Mouse (Mus musculus) neural tube, embryonic 10.5 days (tissue): ENCODE data around the gene Ulbp1.
"Not testable (repeated sequence)": the region's sequence is repeated elsewhere in the genome, so short reads cannot be mapped to it uniquely, and the experiment has no call there.

Experiments
- DNase-seq: peaks from one replicate; pipeline ENCODE4 v3.0.0-alpha.2; 2017; ENCODE audit warnings: low spot score; ENCODE audit errors: extremely low spot score

Gene Ulbp1

DNA sequence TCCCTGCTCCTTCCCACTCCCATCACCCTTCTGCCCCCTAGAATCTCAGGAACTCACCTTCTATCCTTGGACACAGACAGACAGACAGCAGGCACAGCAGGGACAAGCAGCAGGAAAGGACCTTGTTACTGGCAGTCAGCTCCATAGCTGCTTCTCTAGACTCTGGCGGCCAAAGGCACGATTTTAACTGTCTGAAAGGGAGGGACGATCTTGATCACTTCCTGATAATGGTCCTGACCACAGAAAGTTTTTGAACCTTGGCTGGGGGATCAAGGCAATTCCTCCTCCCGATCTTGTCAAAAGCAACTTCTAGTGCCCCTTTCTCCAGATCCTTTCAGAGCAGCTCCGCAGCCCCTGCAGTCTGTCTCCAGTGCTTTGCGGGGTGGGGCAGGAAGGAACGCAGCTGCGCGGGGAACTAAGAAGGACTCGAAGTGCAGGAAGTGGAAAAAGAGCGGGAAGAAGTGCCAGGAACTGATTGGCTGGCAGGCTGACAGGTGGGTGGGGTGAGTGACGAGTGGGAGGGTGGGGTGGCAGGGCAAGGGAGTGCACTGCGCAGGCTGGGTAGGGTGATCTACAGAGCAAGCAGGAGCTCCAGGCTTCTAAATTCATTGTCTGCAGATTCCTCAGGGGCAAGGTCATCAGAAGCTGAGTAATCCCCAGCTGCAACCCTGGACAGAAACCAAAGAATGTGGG lies at the start of gene Ulbp1:
Ulbp1 (minus strand) TSS at position 442 of the 693 bp plus-strand sequence.
- no peak for DNase-seq

DNA sequence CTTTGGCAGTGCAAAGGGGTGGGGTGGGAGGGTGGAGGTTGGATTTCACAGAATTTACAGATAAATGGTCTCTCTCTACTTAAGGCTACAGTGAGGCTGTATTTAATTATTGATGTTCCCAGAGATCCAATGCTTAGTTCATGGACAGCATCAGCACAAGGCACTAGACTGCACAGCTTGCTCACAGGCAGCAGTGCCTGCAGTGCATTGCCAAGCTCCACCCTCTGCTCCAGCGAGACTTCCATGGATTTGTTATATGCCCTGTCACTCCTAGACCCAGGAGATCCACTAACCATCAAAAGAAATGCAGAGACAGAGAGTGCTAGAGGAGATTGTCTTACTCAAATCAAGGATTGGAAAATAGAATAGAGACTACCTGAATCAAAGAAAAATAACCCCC lies 24.7 kb upstream of the Ulbp1 start:
- not testable (repeated sequence) for DNase-seq

DNA sequence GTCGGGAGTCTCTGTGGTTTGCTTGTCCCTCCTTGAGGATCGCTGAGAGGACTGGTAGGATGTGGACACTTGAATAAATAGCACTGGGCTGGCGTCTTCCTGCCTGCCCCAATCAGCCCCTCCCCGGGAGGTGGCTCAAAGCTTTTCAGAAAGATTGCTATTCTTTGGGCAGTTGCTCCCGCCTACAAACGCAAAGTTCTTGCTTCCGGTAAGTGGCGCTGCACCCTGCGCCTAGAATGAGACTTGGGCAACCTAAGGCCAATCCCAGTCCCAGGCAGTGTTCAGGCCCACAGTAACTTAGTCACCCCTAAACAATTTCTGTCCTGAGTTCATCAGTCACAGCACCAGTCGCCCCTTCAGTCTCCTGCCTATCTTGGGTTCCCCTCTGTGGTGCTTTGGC lies 18.9 kb upstream of the Ulbp1 start:
- not testable (repeated sequence) for DNase-seq

DNA sequence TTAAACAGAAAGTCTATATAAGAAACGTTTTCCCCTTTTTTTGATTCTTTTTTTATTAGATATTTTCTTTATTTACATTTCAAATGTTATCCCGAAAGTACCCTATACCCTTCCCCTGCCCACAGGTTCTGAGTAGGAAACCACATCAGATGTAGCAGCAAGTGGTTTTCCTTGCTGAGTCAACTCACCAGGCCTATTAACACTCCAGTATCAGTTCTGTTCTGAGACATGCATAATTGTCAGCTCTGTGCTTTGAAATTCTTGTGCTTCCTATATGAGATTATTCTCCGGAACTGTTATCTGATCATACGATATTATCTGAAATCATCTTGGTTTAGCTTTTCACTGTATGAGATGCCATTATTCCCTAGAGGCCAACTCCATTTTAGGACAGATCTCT lies 10.2 kb upstream of the Ulbp1 start:
- DNase-seq: no peak

DNA sequence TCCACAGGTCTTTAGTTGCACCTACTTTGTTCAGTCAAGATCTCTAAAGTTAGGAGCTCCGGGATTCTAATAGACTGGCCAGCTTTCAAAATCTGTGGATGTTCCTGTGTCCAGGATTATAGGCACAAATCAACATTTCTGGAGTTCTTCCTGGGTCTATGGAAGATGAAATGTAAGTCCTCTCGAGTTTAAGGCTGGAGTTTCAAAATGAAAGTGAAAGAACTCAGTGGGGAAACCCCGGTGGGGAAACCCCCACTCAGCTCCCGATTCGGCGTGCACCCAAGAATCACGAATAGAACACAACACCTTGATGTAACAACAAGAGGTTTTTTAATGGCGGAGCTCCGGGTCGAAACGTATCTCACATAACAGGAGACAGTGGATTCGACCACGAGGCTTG lies 787 bp upstream of the Ulbp1 start:
- DNase-seq: not testable (repeated sequence)

DNA sequence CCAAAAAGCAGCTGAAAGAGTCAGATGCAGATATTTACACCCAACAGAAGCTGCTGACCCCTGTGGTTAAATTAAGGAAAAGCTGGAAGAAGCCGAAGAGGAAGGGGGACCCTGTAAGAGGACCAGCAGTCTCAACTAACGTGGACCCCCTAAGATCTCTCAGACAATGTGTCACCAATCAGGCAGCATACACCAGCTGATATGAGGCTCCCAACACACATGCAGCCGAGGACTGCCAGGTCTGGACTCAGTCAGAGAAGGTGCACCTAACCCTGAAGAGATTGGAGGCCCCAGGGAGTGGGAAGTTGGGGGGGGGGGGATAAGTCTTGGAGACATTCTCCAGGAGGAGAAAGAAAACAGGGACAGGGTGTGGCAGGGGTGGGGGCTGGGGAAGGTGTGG lies 1.8 kb downstream of the Ulbp1 start:
- no peak for DNase-seq

DNA sequence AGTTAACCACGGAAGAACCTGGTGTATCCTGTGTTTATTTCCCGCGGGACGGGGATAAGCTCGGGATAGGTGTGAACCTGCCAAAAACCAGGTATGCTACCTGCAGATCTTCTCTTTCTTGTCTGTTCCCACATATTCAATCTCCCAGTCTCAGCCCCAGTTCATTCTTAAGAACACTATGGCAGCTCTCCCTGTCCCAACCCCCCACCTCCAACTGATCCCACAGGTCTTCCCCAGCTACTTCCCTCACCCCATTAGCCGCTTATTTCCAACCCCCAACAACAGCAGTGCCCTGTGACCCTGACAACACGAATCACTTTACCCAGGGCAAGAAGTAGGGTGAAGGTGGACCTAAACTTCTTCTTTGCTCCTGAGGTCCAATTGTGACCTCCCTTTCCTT lies 3.0 kb downstream of the Ulbp1 start:
- DNase-seq: no peak

DNA sequence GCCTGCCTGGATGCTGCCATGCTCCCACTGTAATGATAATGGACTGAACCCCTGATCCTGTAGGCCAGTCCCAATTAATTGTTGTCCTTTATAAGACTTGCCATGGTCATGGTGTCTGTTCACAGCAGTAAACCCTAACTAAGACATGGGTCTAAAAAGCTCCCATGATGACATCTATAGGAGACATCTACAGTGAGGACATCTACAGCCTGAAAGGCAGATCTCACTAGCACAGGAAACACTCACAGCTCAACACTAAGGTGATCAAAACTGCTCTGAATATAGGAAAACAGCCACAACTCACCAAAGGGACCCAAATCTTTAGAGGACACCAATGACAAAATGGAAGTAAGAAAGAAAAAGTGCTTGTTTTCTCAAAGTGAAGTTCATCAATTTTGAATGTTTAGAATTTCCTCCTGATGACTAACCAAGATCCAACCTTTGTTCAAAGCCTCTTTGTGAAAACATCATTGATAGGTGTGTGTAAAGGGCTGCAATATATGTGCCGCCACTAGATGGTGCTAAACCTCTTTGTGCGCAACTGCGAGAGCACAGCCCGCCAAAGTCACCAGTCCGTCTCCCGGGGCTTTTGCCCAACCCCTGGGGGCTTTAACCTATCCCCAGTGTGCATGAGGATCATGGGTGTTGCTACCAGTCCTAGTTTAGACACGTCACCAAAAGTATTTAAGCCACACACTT lies 3.6 kb downstream of the Ulbp1 start:
- DNase-seq: not testable (repeated sequence)

DNA sequence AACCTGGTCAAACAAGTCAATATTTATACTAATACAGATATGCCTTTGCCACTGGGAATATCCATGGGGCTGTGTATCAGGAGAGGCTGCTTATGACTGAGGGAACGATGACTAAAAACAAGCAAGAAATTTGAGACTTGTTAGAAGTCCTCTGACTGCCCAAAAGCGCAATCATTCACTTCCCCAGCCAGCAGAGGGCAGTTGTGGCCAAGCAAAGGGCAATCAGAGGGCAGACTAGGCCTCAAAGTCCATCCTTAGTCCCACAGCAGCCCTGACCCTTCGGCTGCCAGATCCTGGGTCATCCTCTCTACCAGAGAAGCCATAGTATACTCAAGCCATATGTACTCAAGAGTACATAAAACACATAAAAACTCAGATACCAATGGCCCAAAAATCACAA lies 11.4 kb downstream of the Ulbp1 start:
- DNase-seq: no peak

DNA sequence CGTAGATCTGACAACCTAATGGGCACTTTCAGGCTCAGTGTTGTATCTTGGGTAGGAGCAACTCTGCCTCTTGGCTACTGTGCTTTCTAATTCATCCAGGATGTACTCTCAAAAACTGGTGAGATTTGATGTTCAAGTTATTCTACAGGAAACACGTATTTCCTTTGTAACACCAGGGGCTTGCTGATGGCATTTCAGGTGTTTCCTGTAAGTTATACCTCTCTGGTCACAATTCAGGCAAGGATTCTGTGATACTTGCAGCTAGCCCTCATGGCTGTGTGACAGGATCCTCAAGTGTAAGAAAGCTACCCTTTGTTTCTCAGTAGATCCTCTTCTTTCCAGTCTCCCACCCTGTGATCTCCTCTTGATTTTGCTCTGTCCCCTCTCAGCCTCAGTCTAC lies 34.5 kb downstream of the Ulbp1 start:
- DNase-seq: no peak

DNA sequence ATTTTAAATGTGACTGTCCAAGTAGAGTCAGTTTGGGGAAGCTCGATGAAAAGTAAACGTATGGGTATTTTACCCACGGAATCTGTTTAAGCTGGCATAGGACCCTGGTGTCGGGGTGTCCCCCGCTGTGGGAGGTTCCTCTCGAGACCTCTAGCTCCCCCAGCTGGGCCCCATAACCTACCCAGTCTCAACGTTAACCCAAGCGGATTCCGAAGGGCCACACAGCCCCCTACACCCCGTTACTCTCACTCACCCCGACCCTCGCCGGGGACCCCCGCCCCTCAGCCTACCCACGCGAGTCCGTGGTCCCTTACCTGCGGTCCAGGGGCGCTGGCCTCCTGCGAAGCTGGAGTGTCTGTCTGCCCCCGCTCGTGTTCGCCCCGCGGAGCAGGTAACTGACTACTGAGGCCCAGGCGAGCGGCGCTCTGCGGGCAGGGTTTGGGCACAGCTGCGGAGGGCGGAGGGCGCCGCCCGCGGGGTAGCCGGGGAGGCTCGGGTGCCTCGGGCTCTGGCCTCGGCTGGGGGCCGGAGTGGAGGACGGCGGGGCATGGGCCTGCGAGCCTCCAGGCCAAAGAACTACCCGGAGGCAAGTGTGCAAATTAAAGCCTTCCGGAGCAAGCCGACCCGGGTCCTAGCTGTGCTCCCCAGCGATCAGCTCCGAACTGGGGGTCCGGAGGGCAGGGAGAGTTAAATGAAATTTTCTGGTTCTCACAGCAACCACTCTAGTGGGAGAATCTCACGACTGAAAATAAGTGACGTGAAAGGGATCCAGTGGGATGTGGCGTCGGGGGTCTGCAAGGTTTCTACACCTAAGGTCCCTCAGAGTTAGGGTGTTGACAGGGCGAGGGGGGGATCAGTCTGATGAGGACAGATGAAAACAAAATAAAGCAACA lies 80.0 kb downstream of the Ulbp1 start:
- DNase-seq: peak; percentile 43

DNA sequence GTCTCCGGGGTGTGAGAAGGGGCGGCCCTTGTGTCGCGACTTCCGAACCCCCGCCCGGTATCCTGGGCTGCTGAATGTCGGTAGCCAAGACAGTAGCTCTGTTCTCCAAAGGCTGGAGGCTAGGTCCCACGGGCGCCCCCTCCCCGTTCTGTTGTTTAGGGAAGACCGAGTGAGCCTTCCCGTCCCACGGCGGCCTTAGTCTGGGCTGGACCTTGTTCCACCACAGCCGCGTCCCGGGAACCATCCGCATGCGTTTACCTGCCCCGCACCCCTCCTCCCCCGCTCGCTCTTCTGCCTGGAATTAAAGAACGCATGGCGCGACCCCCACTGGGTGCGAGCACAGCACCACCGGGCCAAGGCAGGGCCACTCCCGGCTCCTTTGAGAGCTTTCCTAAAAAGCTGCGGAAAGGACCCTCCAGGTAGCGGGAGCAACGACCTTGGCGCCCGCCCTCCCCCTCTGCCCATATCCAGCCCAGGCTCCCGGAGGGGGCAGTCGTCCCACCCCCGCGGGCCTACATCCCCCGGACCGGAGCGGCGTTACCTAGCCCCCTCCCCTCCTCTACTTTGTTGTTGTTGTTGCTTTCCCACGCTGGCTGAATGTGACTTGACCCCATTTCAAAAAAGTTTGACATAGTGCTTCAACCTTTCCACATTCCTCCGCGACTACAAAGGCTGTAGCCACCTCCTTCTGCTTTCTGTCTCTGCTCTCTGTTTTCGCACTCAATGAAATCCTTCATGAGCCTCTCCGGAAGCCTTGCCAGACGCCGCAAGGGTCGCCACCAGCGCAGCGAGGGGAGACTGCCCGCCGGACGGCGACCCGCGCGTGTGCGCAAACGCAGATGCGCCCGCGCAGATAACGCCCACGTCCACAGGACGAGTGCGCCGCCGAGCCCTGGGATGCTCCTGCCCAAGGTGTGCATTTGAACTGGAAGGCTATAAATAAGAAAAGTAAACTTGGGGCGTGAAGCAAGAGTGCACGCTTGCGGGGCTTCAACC lies 81.2 kb downstream of the Ulbp1 start:
- peak; percentile 51 for DNase-seq

DNA sequence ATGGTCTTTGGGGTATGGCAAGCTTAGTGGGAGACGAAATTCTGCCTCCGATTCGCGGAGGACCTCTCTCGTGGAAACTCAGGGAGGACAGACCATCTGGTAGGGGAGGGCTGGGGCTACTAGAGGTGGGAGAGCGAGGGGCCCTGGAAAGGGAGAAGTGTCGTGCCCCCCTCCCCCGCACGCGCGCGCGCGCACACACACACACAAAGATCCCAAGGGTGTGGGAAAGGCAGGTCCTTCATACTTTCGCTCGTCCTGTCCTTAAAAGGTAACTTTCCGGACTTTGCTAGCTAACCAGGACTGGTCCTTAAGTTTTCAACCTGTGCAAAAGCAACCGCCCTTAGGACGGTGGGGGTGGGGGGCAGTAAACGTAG lies 81.9 kb downstream of the Ulbp1 start:
- peak; percentile 49 for DNase-seq

DNA sequence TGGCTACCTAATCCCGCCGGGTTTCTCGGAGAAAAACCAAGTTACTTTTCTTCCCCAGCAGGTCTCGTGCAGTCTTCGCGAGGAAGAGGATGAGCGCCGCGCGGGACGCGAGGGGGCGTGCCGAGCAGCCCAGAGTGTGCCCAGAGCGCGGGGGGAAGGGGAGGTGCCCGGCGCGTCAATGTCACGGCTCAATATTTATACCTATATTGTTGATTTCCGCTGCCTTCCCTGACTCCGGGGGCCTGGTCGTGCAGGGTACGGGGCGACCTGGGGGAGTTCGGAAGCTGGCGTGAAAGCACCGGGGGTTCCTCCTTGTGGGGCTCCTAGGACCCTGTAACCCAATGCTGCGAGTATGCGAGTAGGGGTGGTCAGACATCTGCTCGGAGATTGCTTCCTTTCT lies 82.3 kb downstream of the Ulbp1 start:
- DNase-seq: peak; percentile 59
